Mouse (Mus musculus) liver, embryonic 14.5 days (tissue): Measurements from ENCODE around the gene Egfem1. TPM values are rescaled to one million over a fixed set of nuclear protein-coding genes. Genes with fewer than 3 reads are reported as not detected.

Experiments
- ATAC-seq: fragments of 200-750 bp; cut with Nextera tagmentation; 2 replicates; pipeline ENCODE4 v1.8.0; 2017; ENCODE audit warnings: moderate number of reproducible peaks, mild to moderate bottlenecking, moderate library complexity; ENCODE audit not compliant: insufficient read depth
- DNase-seq, 3 experiments: peaks; one replicate each; pipeline ENCODE4 v3.0.0-alpha.2; 2012 to 2013; ENCODE audit warnings: low read depth in 3 of 3, low spot score in 3 of 3
- H3K27ac ChIP-seq: fragments of 300-500 bp; sonication (generic); 2 replicates; pipeline ENCODE4 v1.5.1; 2014; ENCODE audit warnings: moderate library complexity, mild to moderate bottlenecking, control low read depth, inconsistent platforms
- H3K27me3 ChIP-seq: fragments of 300-500 bp; sonication (generic); 2 replicates; pipeline ENCODE4 v1.6.1; 2014; ENCODE audit warnings: mild to moderate bottlenecking, low read length, moderate library complexity; ENCODE audit not compliant: control insufficient read depth, insufficient read depth
- H3K36me3 ChIP-seq: fragments of 300-500 bp; sonication (generic); replicated peaks from 2 replicates; pipeline ENCODE4 v1.6.1; 2014; ENCODE audit warnings: low read depth; ENCODE audit not compliant: control insufficient read depth, insufficient read depth
- H3K4me1 ChIP-seq, 2 experiments: fragments of 200-500 bp in 1 of 2; fragments of 300-500 bp in 1 of 2; sonication (generic) in 1 of 2; replicated peaks; 2 replicates each; pipeline ENCODE4 v1.6.1; 2012 to 2014; ENCODE audit warnings: antibody characterized with exemption in 1 of 2, inconsistent platforms in 1 of 2, low read length in 1 of 2; ENCODE audit not compliant: control insufficient read depth in 2 of 2, insufficient read depth in 2 of 2
- H3K4me2 ChIP-seq: fragments of 300-500 bp; sonication (generic); 2 replicates; pipeline ENCODE4 v1.6.1; 2014; ENCODE audit warnings: low read depth, mild to moderate bottlenecking, control low read depth, moderate library complexity
- H3K4me3 ChIP-seq, 2 experiments: fragments of 200-500 bp in 1 of 2; fragments of 300-500 bp in 1 of 2; sonication (generic) in 1 of 2; 2 replicates each; pipeline ENCODE4 v1.5.1; 2012 to 2014; ENCODE audit warnings: low read depth in 2 of 2, low read length in 2 of 2, mild to moderate bottlenecking in 2 of 2, control low read depth in 1 of 2, inconsistent platforms in 1 of 2, moderate library complexity in 1 of 2; ENCODE audit not compliant: insufficient read depth in 1 of 2
- H3K9ac ChIP-seq: fragments of 300-500 bp; sonication (generic); replicated peaks from 2 replicates; pipeline ENCODE4 v1.6.1; 2014; ENCODE audit warnings: mild to moderate bottlenecking, control low read depth, moderate library complexity
- H3K9me3 ChIP-seq: fragments of 300-500 bp; sonication (generic); 2 replicates; pipeline ENCODE4 v1.6.1; 2016; ENCODE audit warnings: low read length, mixed read lengths; ENCODE audit not compliant: control insufficient read depth
- CTCF ChIP-seq: IDR thresholded peaks from 2 replicates; pipeline ENCODE4 v1.5.1; 2016; ENCODE audit warnings: antibody characterized with exemption, low read depth, control low read depth
- EP300 ChIP-seq: IDR thresholded peaks from 2 replicates; pipeline ENCODE4 v1.6.1; 2016; ENCODE audit warnings: antibody characterized with exemption, low read depth
- WGBS: fragments of 180-500 bp; shearing (Covaris S2); extraction: QIAGEN DNeasy Blood & Tissue Kit; methylation state at CpG from one replicate; pipeline ENCODE4 v1.1.7; 2014; ENCODE audit not compliant: insufficient replicate concordance; 5-methylcytosine and 5-hydroxymethylcytosine counted together
- polyA plus RNA-seq, 2 experiments: library from polyadenylated mRNA; depleted of rRNA in 1 of 2; stranded (reverse) in 1 of 2; unstranded in 1 of 2; fragments of >200 nt; fragmentation: Nextera tagmentation in 1 of 2; extraction: Ambion mirVana in 1 of 2; gene quantifications; 2 replicates each; pipeline versions ENCODE4 v1.2.1 to v1.2.3; 2012 to 2014

Gene Egfem1
- polyA plus RNA-seq, 2 experiments = 0.12 to 0.36 TPM

DNA sequence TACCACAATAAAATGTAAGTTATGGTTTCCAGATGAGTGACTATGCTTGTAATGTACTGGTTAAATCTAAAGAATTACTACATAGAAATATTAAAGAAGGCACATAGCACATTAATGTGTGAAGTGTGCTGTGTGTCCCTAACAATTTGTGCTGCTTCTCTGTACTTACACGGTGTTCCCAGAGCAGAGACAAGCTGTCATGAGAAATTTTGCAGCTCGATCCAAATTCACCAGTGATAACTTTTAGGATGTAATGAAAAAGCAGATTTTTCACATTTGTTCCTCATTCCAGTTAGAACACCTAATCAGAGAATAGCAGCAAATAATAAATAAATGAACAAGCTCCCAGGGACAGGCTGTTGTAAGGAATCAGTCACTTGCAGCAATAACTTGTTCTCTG is 416.4 kb downstream of the Egfem1 start:
- H3K9me3 ChIP-seq = no peaks in the 10 kb centered on the region
- ATAC-seq (no peak), DNase-seq (no peak)
- H3K9ac ChIP-seq = no peak overlapping the region
- TF ChIP-seq EP300 (no peak), CTCF (no peak)
- 59% methylated on average over 2 of the region's 2 CpGs for WGBS
- no peak overlapping the region for H3K4me3 ChIP-seq
- no peak overlapping the region for H3K4me2 ChIP-seq
- no peaks in the 10 kb centered on the region for H3K36me3 ChIP-seq
- H3K27ac ChIP-seq = no peak overlapping the region
- no peaks in the 10 kb centered on the region for H3K27me3 ChIP-seq
- no peaks in the 10 kb centered on the region for H3K4me1 ChIP-seq

DNA sequence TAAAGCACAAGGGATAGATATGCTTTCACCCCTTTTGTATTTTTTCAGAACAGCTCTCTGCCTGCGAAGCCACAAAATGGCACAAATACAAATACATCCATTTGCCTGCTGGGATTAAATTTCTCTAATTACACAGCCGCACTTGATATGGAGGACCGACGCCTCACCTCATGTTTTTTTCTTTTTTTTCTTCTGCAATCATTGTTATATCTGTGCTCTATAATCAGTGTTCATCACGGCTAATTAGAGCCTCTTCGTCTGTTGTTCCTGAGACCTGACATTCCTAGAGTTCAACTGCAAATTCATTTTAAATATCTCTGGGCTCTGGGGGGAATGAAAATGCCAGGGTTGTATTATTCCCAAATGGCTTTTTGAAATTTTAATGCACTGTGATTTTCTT is 417.4 kb downstream of the Egfem1 start:
- Histone ChIP-seq H3K9me3 (no peaks in the 10 kb centered on the region), H3K4me2 (no peak overlapping the region), H3K27me3 (no peaks in the 10 kb centered on the region), H3K27ac (no peak overlapping the region), H3K4me1 (no peaks in the 10 kb centered on the region), H3K36me3 (no peaks in the 10 kb centered on the region), H3K9ac (no peak overlapping the region), H3K4me3 (no peak overlapping the region)
- DNase-seq (no peak), ATAC-seq (no peak)
- 68% methylated on average over 6 of the region's 6 CpGs for WGBS
- TF ChIP-seq EP300 (no peak), CTCF (no peak)

DNA sequence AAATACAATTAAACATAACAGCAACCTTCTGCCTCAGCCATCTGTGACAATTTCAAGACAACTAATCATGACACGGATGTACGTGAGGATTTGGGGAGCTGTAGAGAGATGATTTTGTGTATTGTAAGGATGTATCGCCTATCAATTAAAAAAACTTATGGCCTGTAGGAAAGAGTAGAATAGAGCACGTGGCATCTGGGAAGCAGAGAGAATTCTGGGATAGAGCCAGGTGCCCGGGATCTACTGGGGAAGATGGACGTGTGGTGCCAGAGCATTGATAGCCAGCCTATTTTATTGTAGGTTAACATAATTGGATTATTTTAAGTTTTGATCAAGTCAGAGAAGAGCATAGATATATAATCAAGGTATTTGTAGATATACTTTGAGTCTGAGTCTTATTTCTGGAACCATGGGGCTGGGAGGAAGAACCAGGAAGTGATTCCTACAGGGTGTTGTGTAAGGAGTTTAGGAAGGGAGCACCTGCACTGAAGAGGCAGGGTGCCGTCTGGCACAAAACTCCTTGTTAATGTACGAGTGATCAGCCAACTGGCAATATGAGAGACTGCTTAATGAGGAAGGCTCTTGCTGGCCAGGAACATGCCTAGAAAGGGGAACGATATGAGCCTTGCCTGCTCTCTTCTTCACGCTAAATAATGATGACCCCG is 443.6 kb downstream of the Egfem1 start:
- no peak for TF ChIP-seq EP300
- no peak for TF ChIP-seq CTCF

DNA sequence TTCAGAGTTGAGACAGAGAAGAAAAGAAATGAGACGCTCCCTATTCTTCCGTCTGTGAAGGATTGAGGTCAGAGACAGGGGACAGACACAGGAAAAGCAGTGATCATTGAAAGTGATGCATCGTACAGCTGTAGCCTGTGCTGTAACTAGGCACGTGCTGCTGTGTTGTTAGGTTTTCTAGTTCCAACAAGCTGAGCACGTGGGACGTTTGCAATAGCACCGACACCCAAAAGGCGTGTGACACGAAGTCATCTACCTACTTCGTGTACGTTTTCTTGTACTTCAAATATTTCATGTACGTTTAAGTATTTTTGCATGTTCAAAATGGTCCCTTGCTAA is 444.1 kb downstream of the Egfem1 start:
- no peak overlapping the region for H3K4me2 ChIP-seq
- H3K36me3 ChIP-seq = no peaks in the 10 kb centered on the region
- no peaks in the 10 kb centered on the region for H3K9me3 ChIP-seq
- TF ChIP-seq CTCF (no peak), EP300 (no peak)
- no peak overlapping the region for H3K4me3 ChIP-seq
- H3K9ac ChIP-seq = no peak overlapping the region
- 70% methylated on average over 12 of the region's 12 CpGs for WGBS
- ATAC-seq = no peak
- H3K27me3 ChIP-seq = no peaks in the 10 kb centered on the region
- DNase-seq = no peak
- no peaks in the 10 kb centered on the region for H3K4me1 ChIP-seq
- no peak overlapping the region for H3K27ac ChIP-seq

More for the DNA sequence above, 443.6 kb downstream of the Egfem1 start:
- no peaks in the 10 kb centered on the region for H3K36me3 ChIP-seq
- 62% methylated on average over 11 of the region's 11 CpGs for WGBS
- H3K4me2 ChIP-seq = no peak overlapping the region
- H3K4me1 ChIP-seq = no peaks in the 10 kb centered on the region
- no peaks in the 10 kb centered on the region for H3K27me3 ChIP-seq
- H3K27ac ChIP-seq = no peak overlapping the region
- H3K9ac ChIP-seq = no peak overlapping the region
- H3K9me3 ChIP-seq = no peaks in the 10 kb centered on the region
- no peak for DNase-seq
- H3K4me3 ChIP-seq = no peak overlapping the region
- no peak for ATAC-seq

DNA sequence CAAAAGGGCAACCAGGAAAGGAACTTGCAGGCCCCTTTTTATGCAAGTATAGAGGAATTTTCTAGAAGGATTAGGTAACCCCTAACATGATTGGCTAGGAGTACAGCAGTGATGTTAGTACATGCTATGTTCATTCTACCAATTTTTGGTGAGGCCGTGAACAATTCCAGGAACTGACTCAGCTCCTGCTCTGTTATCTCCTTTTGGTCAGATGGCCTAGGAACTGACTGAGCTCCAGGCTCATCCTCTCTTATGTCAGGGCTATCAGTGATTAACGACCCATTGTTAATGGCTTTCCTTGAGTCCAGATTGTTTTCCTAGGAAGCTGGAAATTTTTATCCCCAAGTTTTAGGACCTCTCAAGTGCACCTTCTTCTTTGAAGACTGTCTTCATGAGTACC is 457.4 kb downstream of the Egfem1 start:
- WGBS = 27% methylated on average over 2 of the region's 2 CpGs
- H3K9me3 ChIP-seq = no peaks in the 10 kb centered on the region
- no peak overlapping the region for H3K9ac ChIP-seq
- DNase-seq (no peak), ATAC-seq (no peak)
- no peaks in the 10 kb centered on the region for H3K36me3 ChIP-seq
- no peaks in the 10 kb centered on the region for H3K4me1 ChIP-seq
- no peak overlapping the region for H3K27ac ChIP-seq
- TF ChIP-seq EP300 (no peak), CTCF (no peak)
- H3K4me3 ChIP-seq = no peak overlapping the region
- no peaks in the 10 kb centered on the region for H3K27me3 ChIP-seq
- no peak overlapping the region for H3K4me2 ChIP-seq
